Mouse (Mus musculus) granulocyte monocyte progenitor cell, adult 5-6 weeks (primary cell): ENCODE results near the gene Bsg. TPM values are rescaled to one million over a fixed set of nuclear protein-coding genes. Genes with fewer than 3 reads are reported as not detected.
"Not testable (repeated sequence)": the region's sequence is repeated elsewhere in the genome, so short reads cannot be mapped to it uniquely, and the experiment has no call there.

Experiments used
- ATAC-seq: replicated peaks from 2 replicates; pipeline ENCODE4 v1.8.0; 2016; ENCODE audit warnings: mild to moderate bottlenecking, moderate TSS enrichment, inconsistent platforms; ENCODE audit not compliant: poor library complexity, severe bottlenecking
- total RNA-seq, 2 experiments: library from RNA; stranded (forward) in 1 of 2; stranded (reverse) in 1 of 2; fragments of 200-712, 200-1000 nt in 1 of 2; fragments of >200 nt in 1 of 2; fragmentation: Nextera tagmentation in 1 of 2; gene quantifications; 2 replicates each; pipeline ENCODE4 v1.2.3; 2014 to 2017

The Bsg gene
- total RNA-seq, 2 experiments from 2014 or later, result 253 to 345 TPM

DNA sequence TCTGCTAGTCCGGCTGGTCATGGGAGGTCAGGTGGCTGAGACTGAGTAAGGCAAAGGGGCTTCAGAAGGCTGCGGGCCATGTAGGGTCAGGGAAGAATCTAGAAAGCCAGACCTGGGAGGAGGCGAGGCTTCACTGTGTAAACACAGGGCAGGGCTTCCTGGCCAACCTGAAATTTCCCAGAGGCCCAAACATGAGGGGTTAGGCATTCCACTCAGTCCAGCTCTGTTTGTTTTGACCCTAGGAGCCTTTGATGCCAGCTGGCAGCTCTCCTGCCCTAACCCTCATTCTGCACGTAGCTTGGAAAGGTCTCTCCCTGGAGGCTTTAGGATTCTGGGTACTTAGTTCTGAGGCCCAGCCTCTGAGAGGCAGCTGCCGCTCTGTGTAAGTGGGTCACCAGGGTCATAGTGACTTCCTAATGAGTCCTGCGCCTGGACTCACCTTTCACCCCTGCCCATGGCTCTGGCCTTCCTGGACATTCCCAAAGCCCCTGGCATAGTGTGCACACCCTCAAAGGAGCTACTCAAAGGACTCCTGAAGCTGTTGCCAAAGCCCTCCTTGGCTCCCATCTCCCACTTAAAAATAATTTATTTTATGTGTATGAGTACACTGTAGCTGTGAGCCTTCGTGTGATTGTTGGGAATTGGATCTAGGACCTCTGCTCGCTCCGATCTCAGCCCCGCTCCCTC is 2.7 kb upstream of the Bsg start:
- ATAC-seq, result no peak

GRCm38 (mm10) chr10:79702970-79703369 is 1.3 kb upstream of the Bsg start:
- ATAC-seq, result not testable (repeated sequence)

- ATAC-seq, result no peak
Measured at GRCm38 (mm10) chr10:79703541-79703940, 750 bp upstream of the Bsg start.

GRCm38 (mm10) chr10:79704970-79705360 is 674 bp downstream of the Bsg start:
- no peak for ATAC-seq

DNA sequence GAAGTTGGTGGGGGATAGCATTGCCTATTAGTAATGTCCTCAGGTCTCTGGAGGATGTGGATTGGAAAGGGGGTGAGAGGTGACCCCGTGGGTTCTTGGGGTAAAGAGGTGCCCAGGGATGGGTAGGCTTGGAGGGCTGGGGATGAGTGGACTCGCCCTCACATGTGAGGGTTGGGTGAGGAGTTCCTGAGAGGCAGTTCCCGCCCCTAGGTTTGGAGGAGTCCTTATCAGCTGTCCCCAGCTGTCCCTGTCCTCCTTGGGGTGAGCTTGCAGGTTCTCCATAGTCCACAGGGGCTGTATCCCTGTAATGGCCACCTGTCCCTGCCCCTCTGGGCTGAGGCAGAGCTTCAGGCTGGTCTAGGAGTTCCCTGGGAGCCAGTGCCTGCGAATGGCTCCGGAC is 1.7 kb downstream of the Bsg start:
- no peak for ATAC-seq

- ATAC-seq, result no peak
Measured at GRCm38 (mm10) chr10:79706406-79707094, 2.3 kb downstream of the Bsg start.

DNA sequence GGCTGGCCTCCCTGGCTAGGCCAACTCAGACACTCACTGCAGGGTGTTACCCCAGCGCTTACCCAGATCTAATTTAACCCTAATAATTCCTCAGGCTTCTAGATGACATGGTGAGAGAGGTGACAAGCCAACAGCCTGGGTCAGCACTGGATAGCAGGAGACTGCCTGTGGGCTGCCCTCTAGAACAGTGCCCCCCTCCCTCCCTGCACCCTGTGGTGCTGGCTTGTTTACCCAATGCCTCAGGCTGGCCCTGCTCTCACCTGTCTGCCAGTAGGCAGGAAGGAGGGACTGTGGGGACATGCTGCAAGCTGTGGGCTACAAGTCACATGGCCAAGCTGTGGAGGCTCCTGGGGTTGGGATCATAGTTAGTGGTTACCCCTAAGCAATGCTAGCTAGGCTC is 2.9 kb downstream of the Bsg start:
- no peak for ATAC-seq

DNA sequence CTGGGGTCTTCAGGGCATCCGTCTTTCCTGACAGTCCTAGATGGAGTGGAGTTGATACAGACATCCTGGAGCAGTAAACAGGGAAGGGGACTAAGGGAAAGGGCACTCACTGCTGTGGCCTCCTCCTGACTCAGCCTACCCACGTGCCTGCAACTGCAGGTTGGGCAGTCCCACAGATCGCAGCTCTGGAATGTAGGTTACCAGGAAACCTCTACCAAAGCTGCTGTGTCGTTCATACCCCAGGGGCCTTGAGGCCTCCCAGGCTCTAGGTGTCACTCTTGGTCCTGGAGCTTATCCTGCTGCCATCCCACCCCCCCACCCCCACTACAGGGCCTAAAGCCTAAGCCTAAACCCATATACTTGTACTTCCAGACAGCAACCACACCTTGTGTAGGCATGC is 3.5 kb downstream of the Bsg start:
- no peak for ATAC-seq

DNA sequence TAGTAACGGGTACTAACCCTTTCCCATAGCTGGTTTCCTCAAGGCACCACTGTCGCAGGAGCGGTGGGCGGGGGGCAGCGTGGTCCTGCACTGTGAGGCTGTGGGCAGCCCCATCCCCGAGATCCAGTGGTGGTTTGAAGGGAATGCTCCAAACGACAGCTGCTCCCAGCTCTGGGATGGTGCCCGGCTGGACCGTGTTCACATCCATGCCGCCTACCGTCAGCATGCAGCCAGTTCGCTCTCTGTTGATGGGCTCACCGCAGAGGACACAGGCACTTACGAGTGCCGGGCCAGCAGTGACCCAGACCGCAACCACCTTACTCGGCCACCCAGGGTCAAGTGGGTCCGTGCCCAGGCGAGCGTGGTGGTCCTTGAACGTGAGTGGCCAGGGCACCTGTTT is 4.4 kb downstream of the Bsg start:
- ATAC-seq, result no peak

- no peak for ATAC-seq
Measured at GRCm38 (mm10) chr10:79709307-79709706, 5.0 kb downstream of the Bsg start.

DNA sequence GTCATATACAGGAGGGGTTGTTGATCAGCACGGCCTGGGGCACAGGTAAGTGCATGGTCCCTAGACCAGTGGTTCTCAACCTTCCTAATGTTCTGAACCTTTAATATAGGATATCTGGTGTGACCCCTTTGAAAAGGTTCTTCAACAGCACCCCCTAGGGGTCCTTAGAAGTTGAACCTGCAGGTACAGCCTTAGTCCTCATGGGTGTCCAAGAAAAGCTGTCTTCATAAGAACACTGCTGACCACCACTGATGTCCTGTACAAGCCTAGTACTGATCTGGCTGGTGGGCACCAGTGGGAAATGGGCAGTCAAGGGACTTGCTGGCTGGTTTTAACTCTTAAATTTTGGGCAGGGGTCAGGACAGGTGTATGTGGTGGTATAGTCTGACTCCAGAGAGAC is 7.7 kb downstream of the Bsg start:
- peak; percentile 31; the same call in 1 of the 2 replicates for ATAC-seq

- peak; percentile 48 for ATAC-seq
Measured at GRCm38 (mm10) chr10:79712499-79713126, 8.3 kb downstream of the Bsg start.

DNA sequence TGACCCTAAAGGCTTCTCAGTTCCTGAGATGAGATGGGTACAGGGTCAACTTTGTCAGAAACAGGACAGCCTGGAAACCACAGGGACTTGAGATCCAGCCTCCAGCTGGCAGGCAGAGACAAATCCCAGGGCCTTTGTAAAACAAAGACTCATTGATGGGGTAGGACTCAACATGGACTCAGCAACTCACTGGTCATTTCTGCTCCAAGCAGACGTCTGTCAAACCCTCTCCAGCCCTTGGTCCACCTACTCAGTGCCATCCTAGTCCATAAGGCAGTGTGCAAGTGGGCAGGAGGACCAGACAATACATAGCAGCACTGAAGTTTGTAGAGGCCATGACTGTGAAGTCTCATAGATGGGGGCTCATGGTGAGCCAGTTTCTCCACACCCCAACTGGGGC is 8.9 kb downstream of the Bsg start:
- no peak for ATAC-seq

DNA sequence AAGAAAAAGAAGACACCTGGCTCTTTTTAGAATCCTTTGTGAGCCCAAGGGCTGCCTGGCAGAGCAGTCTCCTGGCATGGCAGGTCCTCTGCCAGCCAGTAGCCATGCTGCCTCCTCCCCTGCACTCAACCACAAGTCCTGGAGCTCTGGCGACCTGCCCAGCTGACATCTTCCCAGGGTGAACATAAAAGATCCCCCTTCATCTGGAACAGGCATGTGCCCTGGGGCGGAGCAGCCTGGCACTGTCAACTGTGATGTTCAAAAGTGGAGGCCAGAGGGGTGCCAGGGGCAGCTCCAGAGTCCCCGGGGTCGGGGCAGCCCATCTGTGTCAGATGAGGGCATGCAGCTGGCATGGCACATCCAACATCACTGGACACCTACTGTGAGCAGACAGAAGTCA is 10.7 kb downstream of the Bsg start:
- no peak for ATAC-seq

DNA sequence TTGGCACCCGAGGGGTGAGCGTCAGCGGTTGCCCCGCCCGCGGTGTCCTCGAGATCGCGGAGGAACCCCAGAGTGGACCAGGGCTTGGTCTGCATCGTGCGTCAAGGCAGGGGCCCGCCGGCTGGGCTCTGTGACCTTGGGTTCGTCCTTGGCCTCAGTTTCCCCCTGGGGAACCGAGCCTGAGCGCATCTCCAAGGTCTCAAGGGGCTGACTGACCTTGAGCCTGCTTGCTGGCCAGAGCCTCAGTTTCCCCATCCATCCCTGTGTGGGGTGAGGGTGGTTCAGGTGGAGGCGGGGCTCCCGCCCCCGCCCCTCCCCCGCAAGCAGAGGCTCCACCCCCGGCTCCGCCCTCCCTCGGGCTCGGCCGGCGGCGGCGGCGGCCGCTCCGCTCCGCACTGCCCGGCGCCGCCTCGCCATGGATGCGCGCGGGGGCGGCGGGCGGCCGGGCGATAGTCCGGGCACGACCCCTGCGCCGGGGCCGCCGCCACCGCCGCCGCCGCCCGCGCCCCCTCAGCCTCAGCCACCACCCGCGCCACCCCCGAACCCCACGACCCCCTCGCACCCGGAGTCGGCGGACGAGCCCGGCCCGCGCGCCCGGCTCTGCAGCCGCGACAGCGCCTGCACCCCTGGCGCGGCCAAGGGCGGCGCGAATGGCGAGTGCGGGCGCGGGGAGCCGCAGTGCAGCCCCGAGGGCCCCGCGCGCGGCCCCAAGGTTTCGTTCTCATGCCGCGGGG is 12.1 kb downstream of the Bsg start, which contains the start of gene Hcn2:
Gene Hcn2, plus strand, starts transcription at position 381 of the 734 bp plus-strand sequence.
- no peak for ATAC-seq

DNA sequence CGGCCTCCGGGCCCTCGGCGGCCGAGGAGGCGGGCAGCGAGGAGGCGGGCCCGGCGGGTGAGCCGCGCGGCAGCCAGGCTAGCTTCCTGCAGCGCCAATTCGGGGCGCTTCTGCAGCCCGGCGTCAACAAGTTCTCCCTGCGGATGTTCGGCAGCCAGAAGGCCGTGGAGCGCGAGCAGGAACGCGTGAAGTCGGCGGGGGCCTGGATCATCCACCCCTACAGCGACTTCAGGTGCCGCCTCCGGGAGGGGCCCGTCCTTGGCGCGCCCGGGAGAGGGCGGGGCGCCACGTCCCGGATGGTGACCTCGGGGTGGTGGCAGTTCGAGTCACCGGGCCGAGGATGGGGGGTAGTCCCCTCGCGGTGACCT is 12.7 kb downstream of the Bsg start:
- ATAC-seq, result no peak

- peak; percentile 55; the same call in 1 of the 2 replicates for ATAC-seq
Measured at GRCm38 (mm10) chr10:79717640-79718357, 13.5 kb downstream of the Bsg start.

DNA sequence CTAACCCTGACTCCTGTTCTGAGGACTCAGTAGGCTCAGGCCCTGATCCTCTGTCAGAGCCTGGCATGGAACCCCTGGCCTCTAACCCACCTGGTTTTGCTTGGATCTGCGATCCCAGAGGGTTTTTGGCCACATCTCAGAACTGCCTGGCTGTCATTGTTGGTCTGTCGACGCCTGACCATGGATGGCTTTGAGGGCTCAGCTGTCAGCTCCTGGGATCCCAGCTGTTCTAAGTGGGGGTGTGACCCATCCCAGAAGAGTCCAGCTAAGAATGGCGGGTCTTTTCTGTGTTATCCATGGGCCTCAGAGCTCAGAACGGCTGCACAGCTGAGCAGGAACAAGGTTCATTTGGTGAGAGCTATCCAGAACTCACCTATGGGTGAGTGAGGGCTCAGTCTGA is 16.8 kb downstream of the Bsg start:
- no peak for ATAC-seq

GRCm38 (mm10) chr10:79723047-79723446 is 18.8 kb downstream of the Bsg start:
- ATAC-seq, result no peak

- no peak for ATAC-seq
Measured at GRCm38 (mm10) chr10:79723692-79724091, 19.4 kb downstream of the Bsg start.
